Mouse (Mus musculus) forebrain, embryonic 14.5 days (tissue): ENCODE results near the gene Prkn. TPM values are rescaled to one million over a fixed set of nuclear protein-coding genes. Genes with fewer than 3 reads are reported as not detected.
A peak's percentile ranks its signal among the peaks of the same experiment; 100 is the strongest.
"Not testable (repeated sequence)": the region's sequence is repeated elsewhere in the genome, so short reads cannot be mapped to it uniquely, and the experiment has no call there.

Experiments used
- ATAC-seq: fragments of 200-750 bp; cut with Nextera tagmentation; 2 replicates; pipeline ENCODE4 v1.8.0; 2017; ENCODE audit warnings: mild to moderate bottlenecking, moderate library complexity
- DNase-seq: peaks from one replicate; pipeline ENCODE4 v3.0.0-alpha.2; 2015; ENCODE audit warnings: low spot score
- H3K27ac ChIP-seq: fragments of 300-500 bp; sonication (generic); 2 replicates; pipeline ENCODE4 v1.5.1; 2014; ENCODE audit warnings: low read depth, mild to moderate bottlenecking, control low read depth, low read length, moderate library complexity
- H3K27me3 ChIP-seq: fragments of 300-500 bp; sonication (generic); replicated peaks from 2 replicates; pipeline ENCODE4 v1.6.1; 2014; ENCODE audit warnings: low read length, control low read depth, mixed read lengths; ENCODE audit not compliant: control insufficient read depth, insufficient read depth
- H3K36me3 ChIP-seq: fragments of 300-500 bp; sonication (generic); 2 replicates; pipeline ENCODE4 v1.6.1; 2014; ENCODE audit warnings: low read length, control low read depth; ENCODE audit not compliant: control insufficient read depth, insufficient read depth
- H3K4me1 ChIP-seq: fragments of 300-500 bp; sonication (generic); 2 replicates; pipeline ENCODE4 v1.6.1; 2014; ENCODE audit warnings: antibody characterized with exemption, low read length, control low read depth; ENCODE audit not compliant: control insufficient read depth, insufficient read depth
- H3K4me2 ChIP-seq: fragments of 300-500 bp; sonication (generic); 2 replicates; pipeline ENCODE4 v1.6.1; 2014; ENCODE audit warnings: mild to moderate bottlenecking, control low read depth, low read length
- H3K4me3 ChIP-seq: fragments of 300-500 bp; sonication (generic); 2 replicates; pipeline ENCODE4 v1.5.1; 2014; ENCODE audit warnings: low read depth, low read length, control low read depth
- H3K9ac ChIP-seq: fragments of 300-500 bp; sonication (generic); 2 replicates; pipeline ENCODE4 v1.6.1; 2014; ENCODE audit warnings: mild to moderate bottlenecking, low read length, control low read depth, moderate library complexity
- H3K9me3 ChIP-seq: fragments of 300-500 bp; sonication (generic); replicated peaks from 2 replicates; pipeline ENCODE4 v1.6.1; 2016; ENCODE audit warnings: low read length, control low read depth, mixed read lengths; ENCODE audit not compliant: control insufficient read depth
- WGBS: fragments of 180-500 bp; shearing (Covaris S2); extraction: QIAGEN DNeasy Blood & Tissue Kit; methylation state at CpG from one replicate; pipeline ENCODE4 v1.1.7; 2014; 5-methylcytosine and 5-hydroxymethylcytosine counted together
- polyA plus RNA-seq: library from polyadenylated mRNA; unstranded; fragments of >200 nt; fragmentation: Nextera tagmentation; extraction: Ambion mirVana; gene quantifications from 2 replicates; pipeline ENCODE4 v1.2.1, GENCODE M21; 2014

Gene Prkn
- polyA plus RNA-seq, 1 experiment from 2014 or later: 1.6 TPM

DNA sequence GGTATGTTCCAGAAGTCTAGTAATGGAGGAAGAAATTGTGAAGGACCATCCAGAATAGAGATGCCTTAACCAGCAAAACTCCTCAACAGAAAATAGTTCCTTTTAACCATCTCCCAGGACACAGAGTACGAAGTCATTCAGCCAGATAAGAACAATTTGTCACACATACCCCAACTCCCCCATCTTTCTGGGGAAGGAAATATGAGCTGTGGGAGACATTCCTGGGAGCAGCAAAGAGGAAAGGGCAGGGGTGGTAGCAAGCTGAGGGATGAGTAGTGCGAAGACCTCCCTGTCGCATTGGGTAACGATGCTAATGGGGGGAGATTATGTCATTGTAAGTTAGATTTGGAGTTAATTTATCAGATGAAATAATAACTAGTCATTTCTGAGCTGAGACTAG lies 348.3 kb downstream of the Prkn start:
- Histone ChIP-seq H3K27me3 (no peaks in the 10 kb centered on the region), H3K4me2 (no peak overlapping the region), H3K9ac (no peak overlapping the region), H3K27ac (no peak overlapping the region), H3K4me3 (no peak overlapping the region), H3K4me1 (no peaks in the 10 kb centered on the region), H3K36me3 (no peaks in the 10 kb centered on the region), H3K9me3 (no peaks in the 10 kb centered on the region)
- WGBS: 93% methylated on average over 4 of the region's 4 CpGs
- DNase-seq (no peak), ATAC-seq (no peak)

DNA sequence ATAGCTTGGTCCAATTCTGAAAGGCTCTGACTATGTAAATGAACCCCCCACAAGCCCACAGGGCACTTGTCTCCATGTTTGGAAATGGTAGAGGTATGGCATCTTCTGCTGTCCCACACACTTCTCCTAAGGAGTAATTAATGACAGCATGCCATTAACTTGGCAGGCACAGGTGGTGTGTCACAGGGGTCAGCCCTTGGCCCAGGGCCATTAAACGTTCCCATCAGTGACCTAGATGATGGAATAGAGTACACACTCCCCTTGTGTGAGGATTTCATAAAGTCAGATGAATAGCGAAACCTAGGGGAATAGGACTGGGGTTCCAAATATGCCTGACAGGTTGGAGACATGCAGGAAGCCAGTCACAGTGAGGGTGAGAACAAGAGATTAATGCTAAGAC lies 350.1 kb downstream of the Prkn start:
- H3K9me3 ChIP-seq: no peaks in the 10 kb centered on the region
- no peak for ATAC-seq
- WGBS: 75% methylated on average over 2 of the region's 2 CpGs
- no peaks in the 10 kb centered on the region for H3K36me3 ChIP-seq
- no peak overlapping the region for H3K4me2 ChIP-seq
- H3K27me3 ChIP-seq: no peaks in the 10 kb centered on the region
- no peak overlapping the region for H3K4me3 ChIP-seq
- no peak for DNase-seq
- no peak overlapping the region for H3K27ac ChIP-seq
- no peak overlapping the region for H3K9ac ChIP-seq
- no peaks in the 10 kb centered on the region for H3K4me1 ChIP-seq

DNA sequence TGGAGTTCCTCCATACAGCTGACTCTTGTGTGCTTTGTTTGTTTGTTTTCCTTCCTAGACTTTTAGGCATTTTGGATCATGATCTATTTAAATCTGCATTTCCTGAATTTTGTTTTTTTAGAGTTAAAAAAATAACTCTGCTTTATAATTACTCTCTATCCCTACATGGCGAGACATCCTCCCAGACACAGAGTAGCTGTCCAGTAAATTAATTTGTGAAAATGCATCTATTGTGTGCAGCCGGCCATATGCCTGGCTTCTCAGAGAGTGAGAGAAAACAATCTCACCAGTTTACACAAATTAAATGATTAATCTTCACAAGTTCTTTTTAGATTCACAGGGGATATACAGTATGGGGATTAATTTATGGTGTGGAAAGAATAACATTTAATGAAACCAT lies 357.9 kb downstream of the Prkn start:
- no peaks in the 10 kb centered on the region for H3K9me3 ChIP-seq
- no peaks in the 10 kb centered on the region for H3K27me3 ChIP-seq
- DNase-seq: no peak
- H3K4me1 ChIP-seq: no peaks in the 10 kb centered on the region
- H3K4me2 ChIP-seq: no peak overlapping the region
- no peaks in the 10 kb centered on the region for H3K36me3 ChIP-seq
- ATAC-seq: no peak
- no peak overlapping the region for H3K4me3 ChIP-seq
- no peak overlapping the region for H3K9ac ChIP-seq
- no peak overlapping the region for H3K27ac ChIP-seq
- WGBS: 38% methylated on average over 2 of the region's 2 CpGs

DNA sequence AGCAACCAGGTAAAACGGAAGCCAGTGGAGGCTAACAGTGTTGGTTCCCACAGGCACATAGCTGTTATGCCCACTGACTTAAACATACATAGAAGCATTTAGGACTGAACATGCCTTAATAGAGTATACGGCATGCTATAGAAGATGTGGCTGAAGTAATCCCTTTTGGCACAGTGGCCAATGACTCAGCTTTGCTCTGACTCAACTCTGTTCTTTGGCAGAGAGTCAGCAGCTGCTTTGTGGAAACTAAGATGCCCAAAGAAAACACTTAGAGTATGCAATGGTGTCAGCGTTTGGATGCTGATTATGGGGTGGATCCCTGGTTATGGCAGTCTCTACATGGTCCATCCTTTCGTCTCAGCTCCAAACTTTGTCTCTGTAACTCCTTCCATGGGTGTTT lies 368.9 kb downstream of the Prkn start:
- not testable (repeated sequence) for H3K27ac ChIP-seq, H3K9me3 ChIP-seq, H3K36me3 ChIP-seq, ATAC-seq, DNase-seq, H3K4me1 ChIP-seq, H3K4me3 ChIP-seq, H3K27me3 ChIP-seq, H3K4me2 ChIP-seq, H3K9ac ChIP-seq
- WGBS: 94% methylated on average over 4 of the region's 4 CpGs

DNA sequence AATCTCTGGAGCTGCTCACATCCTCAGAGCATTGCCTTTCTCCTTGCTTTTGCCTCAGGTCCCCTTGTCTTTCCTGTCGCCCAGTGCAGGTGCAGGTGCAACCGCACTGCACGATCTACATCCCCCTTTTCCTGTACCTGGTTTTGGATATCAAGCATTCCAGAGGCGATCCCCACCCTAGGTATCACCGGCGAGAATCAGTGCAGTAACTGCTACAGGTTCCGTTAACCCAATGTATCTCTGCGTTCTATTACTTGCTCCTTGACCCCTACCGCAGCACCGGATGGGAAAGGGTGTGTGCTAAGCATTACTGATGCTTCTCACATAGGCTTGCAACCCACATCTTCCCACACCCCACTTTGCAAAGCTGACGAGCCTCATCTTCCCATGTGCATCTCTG lies 370.8 kb downstream of the Prkn start:
- ATAC-seq (no peak), DNase-seq (no peak)
- Histone ChIP-seq H3K4me1 (no peaks in the 10 kb centered on the region), H3K27me3 (no peaks in the 10 kb centered on the region), H3K9ac (no peak overlapping the region), H3K4me3 (no peak overlapping the region), H3K4me2 (no peak overlapping the region), H3K27ac (no peak overlapping the region), H3K9me3 (no peaks in the 10 kb centered on the region), H3K36me3 (no peaks in the 10 kb centered on the region)
- 80% methylated on average over 11 of the region's 11 CpGs for WGBS

DNA sequence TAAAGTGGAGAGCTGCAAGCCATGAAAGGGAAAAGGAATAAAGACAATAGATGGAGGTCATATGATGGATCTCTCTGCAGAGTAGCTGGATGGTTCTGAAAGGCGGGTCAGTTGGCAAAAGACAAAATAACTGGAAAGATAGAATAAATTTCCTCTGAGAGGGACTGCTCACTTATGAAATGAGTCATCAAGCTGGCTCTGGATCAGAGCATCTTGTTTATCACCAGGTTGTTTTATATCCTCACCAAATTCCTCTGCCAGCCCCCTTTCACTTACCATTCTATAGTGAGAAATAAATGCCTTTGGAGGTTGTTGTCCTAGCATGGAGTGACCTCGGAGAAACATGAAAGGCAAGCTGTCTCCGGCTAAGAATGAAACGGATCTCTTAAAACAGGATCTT lies 371.4 kb downstream of the Prkn start:
- 60% methylated on average over 4 of the region's 4 CpGs for WGBS
- peak; percentile 13 for DNase-seq

DNA sequence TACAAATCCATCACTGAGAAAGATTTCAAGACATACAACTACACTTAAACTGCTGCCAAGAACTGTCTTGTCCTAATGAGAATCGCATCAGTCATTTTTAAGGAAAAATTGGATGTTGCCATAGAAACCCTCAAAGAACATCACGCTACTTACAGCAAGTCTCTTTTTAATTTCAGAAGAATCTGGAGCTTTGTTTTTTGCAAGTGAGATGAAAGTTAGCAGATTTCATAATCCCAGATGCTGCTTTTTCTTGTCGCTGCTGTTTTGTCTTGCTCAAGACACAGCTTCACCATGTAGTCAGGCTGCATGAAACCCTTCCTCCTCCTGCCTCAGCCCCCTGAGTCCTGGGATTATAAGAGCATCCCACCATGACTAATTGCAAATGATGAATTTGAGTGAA lies 373.5 kb downstream of the Prkn start:
- Histone ChIP-seq H3K9ac (no peak overlapping the region), H3K9me3 (no peaks in the 10 kb centered on the region), H3K27me3 (no peaks in the 10 kb centered on the region), H3K36me3 (no peaks in the 10 kb centered on the region), H3K27ac (no peak overlapping the region), H3K4me2 (no peak overlapping the region), H3K4me3 (no peak overlapping the region), H3K4me1 (no peaks in the 10 kb centered on the region)
- no peak for ATAC-seq
- DNase-seq: no peak
- WGBS: 88% methylated on average over 3 of the region's 3 CpGs

More for the DNA sequence above, 371.4 kb downstream of the Prkn start:
- H3K4me2 ChIP-seq: no peak overlapping the region
- no peak overlapping the region for H3K27ac ChIP-seq
- H3K27me3 ChIP-seq: no peaks in the 10 kb centered on the region
- no peak overlapping the region for H3K9ac ChIP-seq
- H3K4me3 ChIP-seq: no peak overlapping the region
- H3K4me1 ChIP-seq: no peaks in the 10 kb centered on the region
- H3K9me3 ChIP-seq: no peaks in the 10 kb centered on the region
- ATAC-seq: no peak
- H3K36me3 ChIP-seq: no peaks in the 10 kb centered on the region

DNA sequence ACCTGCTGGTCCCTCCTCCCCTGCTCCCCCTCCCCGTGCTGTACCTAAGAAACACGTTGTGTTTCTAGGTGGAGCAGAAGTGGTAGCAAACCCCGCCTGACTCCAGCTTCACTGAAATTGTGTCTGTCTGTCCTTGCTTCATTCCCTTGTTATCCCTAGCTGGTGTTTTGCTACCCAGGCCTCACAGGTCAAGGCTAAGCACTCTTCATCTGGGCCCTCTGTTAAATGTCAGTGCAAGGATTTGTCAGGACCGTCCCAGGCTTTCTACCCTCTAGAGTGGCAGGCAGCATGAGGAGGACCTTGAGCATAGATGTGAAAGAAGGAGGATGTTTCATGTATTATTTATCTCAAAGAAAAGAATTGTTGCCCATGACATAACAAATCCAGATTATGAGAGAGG lies 388.8 kb downstream of the Prkn start:
- DNase-seq: no peak
- no peak overlapping the region for H3K4me3 ChIP-seq
- no peak for ATAC-seq
- no peak overlapping the region for H3K4me2 ChIP-seq
- no peaks in the 10 kb centered on the region for H3K9me3 ChIP-seq
- 79% methylated on average over 4 of the region's 4 CpGs for WGBS
- H3K27ac ChIP-seq: no peak overlapping the region
- H3K27me3 ChIP-seq: no peaks in the 10 kb centered on the region
- H3K36me3 ChIP-seq: no peaks in the 10 kb centered on the region
- H3K4me1 ChIP-seq: 0 out of 2 replicates have a peak, but pooled peaks cover 6% of the 10 kb centered on the region
- H3K9ac ChIP-seq: no peak overlapping the region

DNA sequence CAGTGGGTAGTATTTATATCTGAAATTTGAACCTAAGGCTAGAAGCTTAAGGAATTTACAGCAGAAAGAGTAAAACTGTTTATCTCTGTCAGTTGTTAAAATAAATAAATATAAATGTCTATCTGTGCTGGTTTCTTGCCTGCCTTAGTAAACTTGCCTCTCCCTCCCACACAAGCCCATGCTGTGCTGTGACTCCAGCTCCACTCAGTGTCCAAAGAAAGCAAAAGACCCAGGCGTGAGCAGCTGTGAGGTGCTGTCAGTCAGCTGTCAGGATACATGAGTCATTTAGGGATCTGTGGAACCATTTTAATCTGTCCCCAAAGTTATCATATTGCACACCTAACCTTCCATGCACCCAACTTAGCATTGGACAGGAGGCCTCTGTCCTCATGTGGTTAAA lies 389.2 kb downstream of the Prkn start:
- no peak overlapping the region for H3K4me2 ChIP-seq
- DNase-seq (no peak), ATAC-seq (no peak)
- no peaks in the 10 kb centered on the region for H3K36me3 ChIP-seq
- H3K9me3 ChIP-seq: no peaks in the 10 kb centered on the region
- 0 out of 2 replicates have a peak, but pooled peaks cover 6% of the 10 kb centered on the region for H3K4me1 ChIP-seq
- WGBS: 57% methylated on average over 1 of the region's 1 CpGs
- H3K9ac ChIP-seq: no peak overlapping the region
- no peaks in the 10 kb centered on the region for H3K27me3 ChIP-seq
- H3K4me3 ChIP-seq: no peak overlapping the region
- H3K27ac ChIP-seq: no peak overlapping the region
